In genomic region chr1:133279632-133280093, GRCm38 (mm10) we compare ENCODE assay signal across 13 mouse cellular contexts. TPM values are rescaled to one million over a fixed set of nuclear protein-coding genes. Genes with fewer than 3 reads are reported as not detected.
DNase-seq lines count a peak whose midpoint lies in the region; ATAC-seq and TF ChIP-seq lines count a peak whose summit lies in the region.
"Had no signal": no experiment of that assay in that cellular context is flagged by ENCODE, and none has a peak within 500 bp of the region (broad histone marks: within the 10 kb centered on the region; RNA-seq: fewer than 3 reads in every experiment).

No protein-coding gene starts in this region.

- no peak; the same call in 1 of the 2 replicates for ATAC-seq in hindbrain, embryonic 16.5 days
- ATAC-seq in midbrain, embryonic 12.5 days (ENCODE audit: low FRiP score, low read depth): no peak
- ATAC-seq: liver, postnatal 0 days had no signal

- H3K9me3 ChIP-seq in hindbrain, embryonic 10.5 days: no peaks in the 10 kb centered on the region
- H3K9me3 ChIP-seq in hindbrain, embryonic 16.5 days (ENCODE audit: control insufficient read depth, low read length): no peaks in the 10 kb centered on the region
- no peaks in the 10 kb centered on the region for H3K9me3 ChIP-seq in midbrain, embryonic 12.5 days

- no peak for TF ChIP-seq POLR2A in brain, embryonic 14.5 days (IDR thresholded peaks at IDR 0.05; ENCODE audit: borderline replicate concordance, extremely low read depth, insufficient read depth, insufficient read length, poor library complexity, severe bottlenecking)

- H3K36me3 ChIP-seq in hindbrain, embryonic 10.5 days: peaks cover 53% of the 10 kb centered on the region
- H3K36me3 ChIP-seq in hindbrain, embryonic 16.5 days (ENCODE audit: control insufficient read depth, insufficient read depth, low read length): peaks cover 2% of the 10 kb centered on the region; the same call in 1 of the 2 replicates
- peaks cover 78% of the 10 kb centered on the region for H3K36me3 ChIP-seq in midbrain, embryonic 12.5 days

- TF ChIP-seq CTCF in brain, embryonic 14.5 days (IDR thresholded peaks at IDR 0.05; ENCODE audit: borderline replicate concordance, extremely low read depth, insufficient read depth, insufficient read length): no peak

- no peak for DNase-seq in hindbrain, embryonic 10.5 days (ENCODE audit: low spot score)
- peak; percentile 42 for DNase-seq in brain, embryonic 14.5 days (ENCODE audit: low read depth)
- DNase-seq in layer of hippocampus, adult 11-12 months (ENCODE audit: low spot score): peak; percentile 37
- DNase-seq in MN1 (ENCODE audit: low spot score): no peak
- DNase-seq in urinary bladder, postnatal 4 days (ENCODE audit: low spot score in 2 of 2): no peak
- DNase-seq: cerebellum, postnatal 36 days; gastrocnemius, postnatal 14 days; kidney, adult 8-10 months; liver, postnatal 0 days; thymus, postnatal 36 days had no signal

- no peak overlapping the region for H3K4me3 ChIP-seq in hindbrain, embryonic 10.5 days
- H3K4me3 ChIP-seq in hindbrain, embryonic 16.5 days (ENCODE audit: low read length): no peak overlapping the region
- H3K4me3 ChIP-seq in midbrain, embryonic 12.5 days: no peak overlapping the region

- no peak overlapping the region for H3K9ac ChIP-seq in hindbrain, embryonic 16.5 days (ENCODE audit: low read depth, low read length)
- H3K9ac ChIP-seq in midbrain, embryonic 12.5 days (replicated peaks): 0 out of 2 replicates have a peak overlapping the region, but pooled peaks have one; percentile 6
- H3K9ac ChIP-seq: liver, postnatal 0 days had no signal

- H3K4me1 ChIP-seq in hindbrain, embryonic 10.5 days (replicated peaks): peaks cover 50% of the 10 kb centered on the region
- peaks cover 4% of the 10 kb centered on the region; the same call in 1 of the 2 replicates for H3K4me1 ChIP-seq in hindbrain, embryonic 16.5 days (ENCODE audit: control insufficient read depth, insufficient read depth, low read depth, low read length)
- peaks cover 12% of the 10 kb centered on the region for H3K4me1 ChIP-seq in midbrain, embryonic 12.5 days

- H3K27ac ChIP-seq in hindbrain, embryonic 10.5 days: peak overlapping the region; percentile 36; the same call in 1 of the 2 replicates
- H3K27ac ChIP-seq in hindbrain, embryonic 16.5 days (ENCODE audit: low read depth, low read length): no peak overlapping the region
- no peak overlapping the region for H3K27ac ChIP-seq in midbrain, embryonic 12.5 days (replicated peaks)

- peaks cover 4% of the 10 kb centered on the region for H3K27me3 ChIP-seq in hindbrain, embryonic 10.5 days (ENCODE audit: insufficient read depth, poor library complexity, severe bottlenecking)
- no peaks in the 10 kb centered on the region for H3K27me3 ChIP-seq in hindbrain, embryonic 16.5 days (replicated peaks; ENCODE audit: control insufficient read depth, insufficient read depth, low read length)
- H3K27me3 ChIP-seq in midbrain, embryonic 12.5 days: no peaks in the 10 kb centered on the region

- WGBS in hindbrain, embryonic 10.5 days: 93% methylated on average over 11 of the region's 11 CpGs
- WGBS in hindbrain, embryonic 16.5 days: 62% methylated on average over 11 of the region's 11 CpGs
- WGBS in midbrain, embryonic 12.5 days: 87% methylated on average over 11 of the region's 11 CpGs

- no peak overlapping the region for H3K4me2 ChIP-seq in hindbrain, embryonic 16.5 days (ENCODE audit: low read length)
- H3K4me2 ChIP-seq in midbrain, embryonic 12.5 days (replicated peaks): no peak overlapping the region

RNA-seq across cellular contexts. Expression of gene Golt1a, which starts 29.9 kb away (rescaled TPM):
- polyA plus RNA-seq in hindbrain, embryonic 10.5 days (2016; fragmentation: Nextera tagmentation; extraction: Ambion mirVana): not detected in 2 replicates
- not detected in 2 replicates for polyA plus RNA-seq in hindbrain, embryonic 16.5 days (2015; fragmentation: Nextera tagmentation; extraction: Ambion mirVana)
- polyA plus RNA-seq in brain, embryonic 14.5 days (2012; rRNA removed): 0.04 TPM in 1 of 2 replicates, not detected in the other
- not detected in 2 replicates for polyA plus RNA-seq in midbrain, embryonic 12.5 days (2016; fragmentation: Nextera tagmentation; extraction: Ambion mirVana)
- polyA plus RNA-seq: heart, postnatal 0 days had no signal

RNA-seq across cellular contexts. Expression of gene Kiss1, which starts 42.0 kb away (rescaled TPM):
- not detected in 2 replicates for polyA plus RNA-seq in hindbrain, embryonic 10.5 days (2016; fragmentation: Nextera tagmentation; extraction: Ambion mirVana)
- not detected in 2 replicates for polyA plus RNA-seq in hindbrain, embryonic 16.5 days (2015; fragmentation: Nextera tagmentation; extraction: Ambion mirVana)
- not detected in 2 replicates for polyA plus RNA-seq in brain, embryonic 14.5 days (2012; rRNA removed)
- polyA plus RNA-seq in midbrain, embryonic 12.5 days (2016; fragmentation: Nextera tagmentation; extraction: Ambion mirVana): not detected in 2 replicates
- polyA plus RNA-seq: heart, postnatal 0 days; liver, postnatal 0 days had no signal

Comparison
In these comparisons a context has a peak if more than half of its experiments do, and no peak if none do; other contexts are left out.
1. DNase-seq: peak in brain, embryonic 14.5 days (single experiment) and layer of hippocampus, adult 11-12 months (single experiment); none in hindbrain, embryonic 10.5 days (single experiment), MN1 (single experiment) and urinary bladder, postnatal 4 days (0 of 2).